In the genomic region with DNA sequence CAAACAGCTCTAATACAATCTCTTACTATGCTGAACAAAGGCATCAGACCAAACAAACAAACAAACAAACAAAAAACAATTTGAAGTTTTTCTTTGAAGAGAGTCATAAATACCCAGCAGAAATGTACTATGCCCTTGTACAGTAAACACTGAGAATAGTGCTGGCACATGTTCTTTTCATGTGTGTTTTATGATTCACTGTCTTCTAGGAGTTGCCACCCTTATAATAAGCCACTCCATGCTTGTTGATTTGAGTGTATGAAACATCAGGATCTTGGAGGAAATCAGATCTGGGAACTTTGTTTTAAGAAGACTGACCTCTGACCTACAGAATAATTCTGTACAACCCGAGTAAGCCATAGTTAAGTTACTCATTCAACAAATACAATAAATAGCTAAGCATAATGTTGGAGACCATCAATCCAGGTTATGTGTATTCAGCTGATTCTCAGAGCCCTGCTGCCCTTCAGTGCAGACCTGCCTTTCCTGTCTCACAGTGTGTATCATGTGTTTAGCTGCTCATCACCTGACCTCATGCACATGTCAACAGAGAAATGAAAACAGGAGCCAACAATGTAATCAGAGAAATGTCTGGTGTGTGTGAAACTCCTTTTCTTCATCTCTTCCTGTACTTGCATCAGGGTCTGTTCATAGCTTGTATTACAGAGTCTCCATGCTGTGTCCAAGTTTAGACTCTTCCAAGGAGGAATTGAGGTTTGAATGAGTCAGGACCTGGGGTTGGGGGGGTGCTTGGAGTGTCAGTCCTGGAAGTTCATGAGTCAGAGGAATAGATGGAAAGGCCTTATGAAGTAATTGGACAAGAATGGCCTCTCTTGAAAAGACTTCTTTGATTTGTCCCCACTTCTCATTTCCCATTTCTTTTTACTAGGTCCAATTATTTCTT, we compare ENCODE assay signal across 29 mouse cellular contexts.
A peak's percentile ranks its signal among the peaks of the same experiment; 100 is the strongest.
DNase-seq lines count a peak whose midpoint lies in the region; ATAC-seq and TF ChIP-seq lines count a peak whose summit lies in the region.
"Had no signal": no experiment of that assay in that cellular context is flagged by ENCODE, and none has a peak within 500 bp of the region (broad histone marks: within the 10 kb centered on the region; RNA-seq: fewer than 3 reads in every experiment).

No protein-coding gene starts in this region.

- no peaks in the 10 kb centered on the region for H3K27me3 ChIP-seq in intestine, embryonic 15.5 days (replicated peaks)
- no peaks in the 10 kb centered on the region for H3K27me3 ChIP-seq in intestine, embryonic 16.5 days (replicated peaks; ENCODE audit: control insufficient read depth, insufficient read depth, low read length)
- H3K27me3 ChIP-seq in stomach, postnatal 0 days (ENCODE audit: control insufficient read depth, insufficient read depth, low read length) = no peaks in the 10 kb centered on the region
- H3K27me3 ChIP-seq in kidney, embryonic 15.5 days = no peaks in the 10 kb centered on the region
- H3K27me3 ChIP-seq: embryonic facial prominence, embryonic 13.5 days; forebrain, embryonic 15.5 days; heart, embryonic 13.5 days had no signal

- H3K9ac ChIP-seq in intestine, embryonic 15.5 days = no peak overlapping the region
- H3K9ac ChIP-seq in intestine, embryonic 16.5 days (ENCODE audit: low read depth, low read length) = no peak overlapping the region
- no peak overlapping the region for H3K9ac ChIP-seq in stomach, postnatal 0 days (ENCODE audit: low read length)
- no peak overlapping the region for H3K9ac ChIP-seq in kidney, embryonic 15.5 days
- H3K9ac ChIP-seq: embryonic facial prominence, embryonic 13.5 days; forebrain, embryonic 12.5 days; forebrain, embryonic 15.5 days; heart, embryonic 13.5 days; hindbrain, embryonic 14.5 days had no signal

- no peak for TF ChIP-seq CTCF in stomach, postnatal 0 days (IDR thresholded peaks at IDR 0.05; ENCODE audit: low read depth)

- no peak overlapping the region for H3K4me3 ChIP-seq in intestine, embryonic 15.5 days (replicated peaks)
- H3K4me3 ChIP-seq in intestine, embryonic 16.5 days (ENCODE audit: low read length) = no peak overlapping the region
- H3K4me3 ChIP-seq in stomach, postnatal 0 days (ENCODE audit: low read depth, low read length) = no peak overlapping the region
- no peak overlapping the region for H3K4me3 ChIP-seq in kidney, embryonic 15.5 days (replicated peaks)
- H3K4me3 ChIP-seq: embryonic facial prominence, embryonic 10.5 days; embryonic facial prominence, embryonic 13.5 days; forebrain, embryonic 12.5 days; forebrain, embryonic 15.5 days; heart, adult 2 months; heart, embryonic 10.5 days; heart, embryonic 13.5 days had no signal

- ATAC-seq in intestine, embryonic 15.5 days = 0 out of 2 replicates have a peak, but pooled peaks have one; percentile 55
- no peak for ATAC-seq in intestine, embryonic 16.5 days
- ATAC-seq in stomach, postnatal 0 days (ENCODE audit: low FRiP score, low TSS enrichment) = peak; percentile 78
- no peak for ATAC-seq in kidney, embryonic 15.5 days (replicated peaks; ENCODE audit: low FRiP score)
- ATAC-seq in CD4-positive, CD25-positive, alpha-beta regulatory T cell, adult 4 months = no peak
- ATAC-seq: forebrain, embryonic 15.5 days; hindbrain, postnatal 0 days; inflammation-experienced regulatory T-cells, adult 6 months had no signal

- no peak overlapping the region for H3K4me2 ChIP-seq in intestine, embryonic 15.5 days (replicated peaks)
- H3K4me2 ChIP-seq in intestine, embryonic 16.5 days (ENCODE audit: low read depth, low read length) = no peak overlapping the region
- no peak overlapping the region for H3K4me2 ChIP-seq in stomach, postnatal 0 days (replicated peaks; ENCODE audit: low read depth)
- no peak overlapping the region for H3K4me2 ChIP-seq in kidney, embryonic 15.5 days
- H3K4me2 ChIP-seq: embryonic facial prominence, embryonic 13.5 days; forebrain, embryonic 12.5 days; forebrain, embryonic 15.5 days; heart, embryonic 13.5 days; hindbrain, embryonic 14.5 days had no signal

- no peaks in the 10 kb centered on the region for H3K36me3 ChIP-seq in intestine, embryonic 15.5 days
- H3K36me3 ChIP-seq in intestine, embryonic 16.5 days (ENCODE audit: control insufficient read depth, insufficient read depth, low read length) = no peaks in the 10 kb centered on the region
- no peaks in the 10 kb centered on the region for H3K36me3 ChIP-seq in stomach, postnatal 0 days (ENCODE audit: control insufficient read depth, insufficient read depth, low read length)
- H3K36me3 ChIP-seq in kidney, embryonic 15.5 days = no peaks in the 10 kb centered on the region
- H3K36me3 ChIP-seq: embryonic facial prominence, embryonic 10.5 days; embryonic facial prominence, embryonic 13.5 days; forebrain, embryonic 12.5 days; forebrain, embryonic 15.5 days; heart, embryonic 10.5 days; heart, embryonic 13.5 days had no signal

- H3K27ac ChIP-seq in intestine, embryonic 15.5 days = no peak overlapping the region
- no peak overlapping the region for H3K27ac ChIP-seq in intestine, embryonic 16.5 days (ENCODE audit: low read length)
- H3K27ac ChIP-seq in stomach, postnatal 0 days (replicated peaks) = no peak overlapping the region
- H3K27ac ChIP-seq in kidney, embryonic 15.5 days = no peak overlapping the region
- H3K27ac ChIP-seq: embryonic facial prominence, embryonic 10.5 days; embryonic facial prominence, embryonic 13.5 days; forebrain, embryonic 12.5 days; forebrain, embryonic 15.5 days; heart, adult 2 months; heart, embryonic 10.5 days; heart, embryonic 13.5 days; hindbrain, embryonic 14.5 days; hindbrain, postnatal 0 days had no signal

- no peak for TF ChIP-seq EP300 in stomach, postnatal 0 days (optimal IDR thresholded peaks at IDR 0.05)

- 26% methylated on average over 1 of the region's 1 CpGs for WGBS in intestine, embryonic 15.5 days
- WGBS in intestine, embryonic 16.5 days = 44% methylated on average over 1 of the region's 1 CpGs
- WGBS in stomach, postnatal 0 days = 18% methylated on average over 1 of the region's 1 CpGs
- 18% methylated on average over 1 of the region's 1 CpGs for WGBS in kidney, embryonic 15.5 days

- H3K4me1 ChIP-seq in intestine, embryonic 15.5 days (replicated peaks) = no peaks in the 10 kb centered on the region
- no peaks in the 10 kb centered on the region for H3K4me1 ChIP-seq in intestine, embryonic 16.5 days (ENCODE audit: control insufficient read depth, insufficient read depth, low read length)
- no peaks in the 10 kb centered on the region for H3K4me1 ChIP-seq in stomach, postnatal 0 days (replicated peaks; ENCODE audit: control insufficient read depth, insufficient read depth)
- no peaks in the 10 kb centered on the region for H3K4me1 ChIP-seq in kidney, embryonic 15.5 days
- H3K4me1 ChIP-seq: forebrain, embryonic 12.5 days; heart, embryonic 10.5 days had no signal

- no peaks in the 10 kb centered on the region for H3K9me3 ChIP-seq in intestine, embryonic 15.5 days
- H3K9me3 ChIP-seq in intestine, embryonic 16.5 days (ENCODE audit: control insufficient read depth, low read length) = no peaks in the 10 kb centered on the region
- no peaks in the 10 kb centered on the region for H3K9me3 ChIP-seq in stomach, postnatal 0 days (ENCODE audit: control insufficient read depth, low read length)
- no peaks in the 10 kb centered on the region for H3K9me3 ChIP-seq in kidney, embryonic 15.5 days (replicated peaks)
- H3K9me3 ChIP-seq: embryonic facial prominence, embryonic 10.5 days; embryonic facial prominence, embryonic 13.5 days; forebrain, embryonic 12.5 days; forebrain, embryonic 15.5 days; heart, embryonic 10.5 days; heart, embryonic 13.5 days had no signal

- DNase-seq in Muller cell, postnatal 12 days (ENCODE audit: inconsistent ontology term) = peak; percentile 88
- DNase-seq in fibroblast of lung, adult 2 months (ENCODE audit: low read depth) = peak; percentile 68
- no peak for DNase-seq in stomach, postnatal 0 days (ENCODE audit: low spot score)
- no peak for DNase-seq in cerebellum, postnatal 25 days
- DNase-seq: adrenal gland, adult 2 months; adrenal gland, postnatal 14 days; cerebellum, adult 11 months; cerebellum, adult 2 months; cerebellum, adult 9-11 months; cerebellum, postnatal 36 days; embryo, embryonic 11 days; gastrocnemius, postnatal 10 days; gastrocnemius, postnatal 36 days; heart, adult 2 months; heart, postnatal 14 days; heart, postnatal 4 days had no signal

Comparison
In these comparisons a context has a peak if more than half of its experiments do, and no peak if none do; other contexts are left out.
1. ATAC-seq: peak in intestine, embryonic 15.5 days (single experiment) and stomach, postnatal 0 days (single experiment); none in intestine, embryonic 16.5 days (single experiment), kidney, embryonic 15.5 days (single experiment) and CD4-positive, CD25-positive, alpha-beta regulatory T cell, adult 4 months (single experiment).
2. DNase-seq: peak in Muller cell, postnatal 12 days (single experiment) and fibroblast of lung, adult 2 months (single experiment); none in stomach, postnatal 0 days (single experiment) and cerebellum, postnatal 25 days (0 of 2).